Mouse (Mus musculus): ENCODE data around the gene Sumo1.

DNA sequence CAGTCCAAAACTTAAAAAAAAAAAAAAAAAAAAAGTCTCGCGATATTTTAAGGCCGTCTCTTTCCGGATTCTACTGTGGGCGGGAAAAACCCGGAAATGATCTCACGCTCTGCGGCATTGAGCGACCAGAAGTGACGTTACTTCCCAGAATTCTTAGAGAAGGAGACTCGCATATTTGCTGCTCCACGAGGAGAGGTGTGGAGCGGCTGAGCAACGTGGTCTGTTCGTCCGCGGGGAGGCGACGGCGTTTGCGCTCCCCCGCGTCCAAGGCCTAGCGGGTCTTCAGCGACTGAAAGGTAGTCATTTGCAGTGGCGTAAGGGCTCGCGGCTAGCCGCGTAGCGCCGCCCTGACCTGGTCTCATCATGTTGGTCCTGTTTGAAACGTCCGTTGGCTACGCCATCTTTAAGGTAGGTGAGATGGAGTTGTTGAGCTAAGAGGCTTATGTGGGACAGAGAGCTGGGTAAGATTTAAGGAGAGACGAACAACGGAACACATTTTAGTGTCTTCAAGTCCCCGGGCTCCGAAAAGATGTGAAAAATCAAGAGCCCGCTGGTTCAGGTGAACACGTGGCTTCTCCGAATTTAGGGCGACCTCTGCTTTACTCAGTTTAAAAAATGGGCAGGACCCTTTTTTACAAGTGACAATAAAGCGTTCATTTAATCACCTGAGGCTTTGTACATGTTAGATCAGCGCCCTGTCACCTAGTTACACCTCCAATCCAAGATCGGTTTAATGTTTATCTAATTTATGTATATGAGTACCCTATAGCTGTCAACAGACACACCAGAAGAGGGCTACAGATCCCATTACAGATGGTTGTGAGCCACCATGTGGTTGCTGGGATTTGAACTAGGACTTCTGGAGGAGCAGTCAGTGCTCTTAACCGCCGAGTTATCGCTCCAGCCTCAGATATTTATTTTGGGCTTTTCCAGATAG is 14.5 kb upstream of the Sumo1 start, which contains the start of gene Nop58:
- no peak for TF ChIP-seq CTCF (IDR thresholded peaks at IDR 0.05; ENCODE audit: low read depth, low read length)
- peak; percentile 97 for TF ChIP-seq POLR2A (IDR thresholded peaks at IDR 0.05; ENCODE audit: insufficient read depth, low read length)
